Mouse (Mus musculus) naive thymus-derived CD4-positive, alpha-beta T cell, adult 2 months (primary cell): ENCODE measurements around the gene Limd1.

Source experiments
- DNase-seq: peaks from one replicate; pipeline ENCODE4 v3.0.0-alpha.2; 2011; ENCODE audit warnings: low read depth

The Limd1 gene

DNA sequence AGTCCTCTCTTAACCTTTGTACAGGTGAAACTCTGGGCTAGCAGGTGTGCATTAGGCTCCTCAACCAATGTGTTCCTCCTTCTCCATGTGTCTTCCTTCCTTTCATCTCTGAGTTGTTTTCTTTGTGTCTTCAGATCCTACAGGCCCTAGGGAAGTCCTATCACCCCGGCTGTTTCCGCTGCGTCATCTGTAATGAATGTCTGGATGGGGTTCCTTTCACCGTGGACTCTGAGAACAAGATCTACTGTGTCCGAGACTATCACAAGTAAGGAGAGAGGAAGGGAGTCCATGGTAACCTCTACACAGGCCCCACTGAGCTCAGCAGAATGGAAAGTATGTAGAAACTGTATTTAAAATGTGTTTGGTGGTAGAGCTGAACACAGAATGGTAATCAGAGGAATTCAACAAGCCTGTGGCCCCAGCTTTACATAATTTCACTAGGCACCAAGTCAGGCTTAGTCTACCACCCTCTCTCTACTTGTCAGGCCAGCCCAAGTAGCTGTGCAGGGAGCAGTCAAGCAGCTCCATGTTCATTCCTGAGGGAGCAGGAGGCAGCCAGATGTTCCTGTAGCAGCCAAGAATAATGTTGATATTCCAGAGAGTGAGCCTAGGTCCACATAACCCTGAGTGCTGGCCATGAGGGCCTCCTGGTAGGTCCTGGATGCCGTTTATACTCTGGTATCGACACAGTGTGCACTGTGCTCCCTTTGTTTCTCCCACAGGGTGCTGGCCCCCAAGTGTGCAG, 38.3 kb downstream of the Limd1 start:
- DNase-seq: no peak

DNA sequence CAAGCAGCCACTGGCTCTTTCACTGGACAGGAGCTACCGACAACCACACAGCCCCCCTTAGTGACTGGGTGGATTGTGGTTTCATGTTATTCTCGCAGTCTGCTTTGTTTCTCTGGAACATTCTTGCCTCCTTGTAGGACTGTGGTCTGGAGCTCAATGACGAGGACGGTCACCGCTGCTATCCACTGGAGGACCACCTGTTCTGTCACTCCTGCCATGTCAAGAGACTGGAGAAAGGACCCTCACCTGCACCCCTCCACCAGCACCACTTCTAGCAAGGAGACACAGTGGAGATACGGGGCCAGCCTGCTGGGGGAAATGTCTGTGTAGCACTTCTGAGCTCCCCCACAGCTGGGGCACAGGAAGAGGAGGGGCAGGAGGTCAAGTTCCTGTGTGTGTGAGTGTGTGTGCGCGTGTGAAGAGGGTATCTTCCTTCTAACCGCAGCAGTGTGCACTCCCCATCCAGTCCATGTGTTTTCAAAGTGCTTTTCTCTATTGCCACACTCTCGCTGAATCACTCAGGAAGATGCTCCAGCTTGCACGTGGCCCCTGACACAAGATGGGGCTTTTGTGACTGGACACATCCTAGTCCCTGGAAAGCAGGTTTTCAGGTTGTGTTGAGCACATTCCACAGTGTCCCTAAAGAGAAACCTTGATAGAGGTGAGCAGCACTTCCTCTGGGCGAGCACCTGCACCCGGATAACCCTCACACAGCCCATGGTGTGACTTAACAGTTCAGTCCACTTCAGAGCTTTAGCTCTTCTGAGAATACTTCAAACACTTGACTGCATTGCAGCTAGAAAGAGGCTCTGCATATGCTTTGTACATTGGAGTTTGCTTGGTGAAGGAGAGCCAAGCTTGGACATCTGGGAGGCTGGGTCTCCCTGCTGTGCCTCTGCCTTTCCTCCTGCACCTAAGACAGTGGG, 40.7 kb downstream of the Limd1 start:
- DNase-seq: peak; percentile 68

DNA sequence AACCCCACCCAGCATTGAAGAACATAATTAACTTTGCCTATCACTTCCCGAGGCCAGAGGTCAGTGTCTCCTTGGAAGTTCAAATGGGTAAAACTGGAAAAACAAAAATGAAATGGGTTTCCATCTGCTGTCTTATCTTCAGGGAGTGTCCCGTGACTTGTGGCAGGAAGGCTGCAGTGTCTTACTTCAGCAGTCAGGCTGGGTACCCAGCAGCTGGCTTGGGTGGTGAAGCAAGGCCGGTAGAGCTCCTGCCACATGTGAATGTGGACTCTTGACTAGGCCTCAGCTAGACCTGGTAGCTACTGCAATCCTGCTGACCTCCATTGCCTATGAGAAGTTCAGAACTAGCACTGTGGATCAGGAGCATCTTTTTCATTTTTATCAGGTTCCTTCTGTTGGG, 42.2 kb downstream of the Limd1 start:
- DNase-seq: no peak

DNA sequence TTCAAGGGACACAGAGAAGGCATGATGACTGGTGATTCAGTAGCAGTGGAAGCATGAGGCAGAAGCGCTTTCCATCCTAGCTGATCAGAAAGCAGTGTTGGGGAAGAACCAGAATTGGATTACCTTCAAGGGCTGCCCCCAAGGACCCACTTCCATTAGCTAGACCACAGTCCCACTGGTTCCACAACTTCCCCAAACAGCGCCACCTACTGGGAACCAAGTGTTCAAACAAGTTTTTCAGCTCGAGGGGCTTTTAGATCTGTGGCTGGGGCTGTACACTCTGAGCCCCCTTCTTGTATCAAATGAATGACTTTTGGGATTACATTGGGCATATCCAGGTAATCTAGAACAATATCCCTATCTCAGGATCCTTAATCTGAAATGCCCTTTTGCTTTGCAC, 45.2 kb downstream of the Limd1 start:
- peak; percentile 78 for DNase-seq

DNA sequence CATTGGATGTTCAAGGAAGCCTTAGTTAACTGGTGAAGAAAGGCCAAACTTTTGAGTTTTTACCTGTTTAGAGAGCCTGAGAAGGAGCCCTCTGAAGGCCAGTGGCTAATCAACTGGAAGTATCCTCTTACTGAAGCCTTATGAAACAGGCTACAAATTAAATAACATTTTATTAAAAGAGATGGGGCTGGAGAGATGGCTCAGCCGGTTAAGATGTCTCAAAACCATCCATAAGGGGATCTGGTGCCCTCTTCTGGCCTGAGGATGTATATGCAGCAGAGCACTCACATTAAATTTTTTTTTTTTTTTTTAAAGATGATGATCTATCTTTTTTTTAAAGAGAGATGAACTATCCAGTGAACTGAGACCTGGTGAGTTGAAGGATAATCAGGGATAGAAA, 46.6 kb downstream of the Limd1 start:
- DNase-seq: peak; percentile 90

DNA sequence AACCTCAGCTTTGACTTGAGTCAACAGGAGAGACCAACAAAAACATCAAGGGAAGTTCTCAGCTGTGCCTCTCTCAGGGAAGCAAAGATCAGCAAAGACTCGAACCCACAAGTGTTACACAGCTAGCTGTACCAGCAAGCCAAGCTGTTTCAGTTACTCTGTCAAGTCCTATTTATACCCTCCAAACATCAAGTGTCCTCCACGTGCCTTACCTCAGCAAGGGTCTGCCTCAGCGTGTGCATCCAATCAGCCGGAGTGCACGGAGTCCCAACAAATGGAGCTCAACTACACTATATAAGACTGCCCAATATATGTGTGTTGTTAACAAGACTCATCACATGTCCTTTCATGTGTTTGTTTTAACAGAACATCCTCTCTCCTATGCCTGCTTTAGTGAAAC, 48.0 kb downstream of the Limd1 start:
- DNase-seq: peak; percentile 34

DNA sequence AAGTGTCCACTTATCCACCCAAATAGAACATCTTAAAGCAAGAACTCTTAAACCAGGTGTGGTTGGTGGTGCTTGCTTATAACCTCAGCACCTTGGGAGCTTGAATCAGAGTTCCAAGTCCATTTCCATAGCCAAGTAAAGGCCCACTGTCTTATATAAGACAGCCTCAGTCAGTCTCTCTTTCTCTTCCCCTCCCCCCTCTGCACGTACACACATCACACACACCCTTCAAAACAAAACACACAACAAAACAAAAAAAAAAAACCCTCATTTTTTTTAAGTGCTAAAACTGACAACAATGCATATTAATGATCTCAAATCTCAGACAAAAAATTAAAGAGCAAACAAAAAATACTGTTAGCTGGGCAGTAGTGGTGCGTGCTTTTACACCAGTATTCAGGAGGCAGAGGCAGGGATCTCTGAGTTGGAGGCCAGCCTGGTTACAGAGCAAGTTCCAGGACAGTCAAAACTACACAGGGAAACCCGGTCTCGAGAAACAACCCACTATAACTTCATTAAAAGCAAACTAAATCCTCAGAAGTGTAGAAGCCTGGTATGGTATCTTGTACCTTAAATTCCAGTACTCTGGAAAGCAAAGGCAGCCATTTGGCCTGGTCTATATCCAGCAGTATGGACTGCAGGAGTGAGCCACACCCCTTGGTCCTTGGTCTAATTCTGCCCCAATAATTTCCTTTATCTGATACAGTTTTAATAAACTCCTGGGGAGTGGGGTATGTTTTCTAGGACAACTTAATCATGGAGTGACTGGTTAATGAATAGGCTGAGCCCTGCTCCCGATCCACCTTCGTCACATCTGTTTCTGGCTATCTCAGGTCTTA, 49.8 kb downstream of the Limd1 start:
- no peak for DNase-seq

DNA sequence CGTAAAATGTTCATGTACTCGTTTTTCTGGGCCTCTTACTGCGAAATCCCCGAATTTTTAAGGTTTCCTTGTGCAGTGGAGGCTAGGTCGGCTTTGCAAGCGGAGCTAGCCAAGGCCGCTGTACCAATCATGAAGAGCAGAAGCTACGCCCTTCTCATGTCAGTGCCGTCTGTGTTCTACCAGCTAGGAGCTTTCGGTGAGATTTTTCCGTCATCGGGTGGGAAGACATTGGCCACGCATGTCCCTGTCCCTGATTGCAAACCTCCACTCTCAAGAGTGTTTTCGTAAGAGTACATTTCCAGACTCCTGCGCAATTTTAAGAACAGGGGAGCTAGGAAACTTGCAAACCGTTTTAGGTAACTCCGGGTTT, 50.4 kb downstream of the Limd1 start:
- DNase-seq: no peak

DNA sequence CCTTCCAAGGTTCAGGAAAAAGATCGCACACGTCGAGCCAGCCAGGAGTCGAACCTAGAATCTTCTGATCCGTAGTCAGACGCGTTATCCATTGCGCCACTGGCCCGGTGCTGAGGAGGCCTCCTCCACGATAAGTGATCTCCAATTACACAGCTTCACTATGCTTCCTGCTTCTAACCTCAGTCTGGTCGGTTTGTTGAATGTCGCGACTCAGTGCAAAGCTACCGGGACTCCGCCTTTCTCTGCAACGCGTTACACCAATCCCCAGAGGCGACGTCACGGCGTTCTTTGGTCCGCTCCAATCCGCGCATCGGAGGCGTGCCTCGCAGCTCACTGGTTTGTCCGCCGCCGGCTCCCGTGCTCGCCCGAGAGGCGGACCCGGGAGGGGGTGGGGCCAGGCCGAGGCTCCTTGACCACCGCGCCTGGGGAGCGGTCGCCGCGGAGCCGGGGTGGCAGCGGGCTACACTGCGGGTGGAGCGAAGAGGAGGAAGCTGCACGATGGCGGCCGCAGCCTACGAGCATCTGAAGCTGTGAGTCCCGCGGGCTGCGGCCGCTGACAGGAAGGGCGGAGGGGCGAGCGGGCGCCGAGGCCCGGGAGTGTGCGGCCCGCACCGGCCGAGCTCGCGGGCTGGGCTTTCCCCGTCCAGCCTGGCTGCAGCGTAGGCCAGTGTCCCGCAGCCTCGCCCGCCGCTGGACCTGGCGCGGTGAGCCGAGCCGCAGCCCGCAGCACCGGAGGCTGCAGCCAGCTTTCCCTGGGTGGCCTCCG, 51.1 kb downstream of the Limd1 start, which contains the start of gene Sacm1l:
Gene Sacm1l, plus strand, starts transcription at position 368 of the 766 bp plus-strand sequence.
- peak; percentile 99 for DNase-seq

DNA sequence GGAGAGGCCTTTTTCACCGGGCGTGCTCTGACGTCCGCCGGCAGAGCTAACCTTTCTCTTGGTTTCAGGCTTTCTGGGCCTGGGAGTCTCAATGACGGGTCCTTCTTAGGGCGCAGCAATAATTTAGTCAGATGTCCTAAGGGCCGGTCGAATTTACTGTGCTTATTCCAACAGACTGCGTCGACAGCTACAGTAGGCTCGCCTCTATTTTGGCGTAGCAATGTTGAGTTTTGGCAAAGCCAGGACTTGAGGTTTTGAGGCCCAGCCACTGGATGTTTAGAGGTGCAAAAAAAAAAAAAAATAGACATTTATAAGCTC, 51.6 kb downstream of the Limd1 start:
- DNase-seq: no peak

DNA sequence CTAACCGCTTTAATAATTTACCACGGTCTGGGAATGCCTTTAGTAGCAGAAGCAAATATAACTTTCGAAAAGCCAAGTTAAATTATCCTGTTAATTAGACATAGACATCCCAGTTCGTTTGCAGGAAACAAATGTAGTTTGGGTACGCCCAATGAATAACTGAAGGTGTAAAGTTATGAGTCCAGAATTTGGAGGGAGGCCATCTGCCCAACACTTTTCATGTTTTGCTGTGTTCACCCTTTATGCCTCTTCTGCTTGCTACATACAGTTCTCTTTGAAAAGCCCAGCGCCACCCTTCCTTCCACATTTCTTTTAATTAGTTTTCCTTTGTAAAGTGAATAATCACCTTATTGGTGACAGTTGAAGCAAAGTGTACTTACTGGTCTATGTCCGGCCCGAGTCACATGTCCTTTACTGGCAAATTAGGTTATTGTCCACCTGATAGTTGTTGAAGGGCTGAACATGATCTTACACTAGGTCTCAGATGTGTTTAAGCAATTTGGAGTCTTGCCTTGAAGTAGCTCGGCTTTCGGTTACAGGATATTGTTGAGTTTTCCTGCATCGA, 52.1 kb downstream of the Limd1 start:
- peak; percentile 26 for DNase-seq

DNA sequence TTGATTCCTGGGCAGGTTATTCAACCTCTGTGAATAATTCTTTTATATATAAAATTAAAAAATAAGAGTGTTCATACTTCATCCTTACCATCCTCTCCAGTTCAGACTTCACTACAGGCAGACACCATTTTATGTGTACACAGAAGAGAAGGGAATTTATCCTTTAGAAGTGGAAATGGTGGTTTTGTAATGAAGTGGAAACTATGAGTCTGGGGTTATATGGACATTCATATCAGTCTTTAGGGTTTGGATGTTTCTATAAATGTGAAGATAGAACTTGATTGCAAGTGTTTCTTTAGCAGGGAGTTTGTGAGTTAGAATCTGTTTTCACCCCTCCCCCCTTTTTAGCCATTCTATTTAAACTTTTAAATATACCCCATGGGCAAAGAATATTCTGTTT, 52.7 kb downstream of the Limd1 start:
- no peak for DNase-seq

DNA sequence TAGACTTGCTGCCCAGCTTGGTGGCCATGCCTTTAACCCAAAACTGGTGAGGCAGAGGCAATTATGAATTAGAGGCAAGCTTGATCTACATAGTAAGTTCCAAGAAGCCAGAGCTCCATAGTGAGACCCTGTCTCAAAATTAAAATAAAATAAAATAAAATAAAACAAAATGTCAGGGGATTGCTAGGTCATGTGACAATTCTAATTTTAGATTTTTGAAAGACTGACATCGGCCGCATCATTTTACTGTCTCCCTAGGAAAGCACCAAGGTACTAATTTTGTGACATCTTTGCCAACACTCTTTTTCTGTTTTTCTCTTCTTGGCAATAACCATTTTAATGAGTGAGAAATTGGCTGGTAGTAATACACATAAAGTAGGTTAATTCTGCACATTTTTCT, 58.1 kb downstream of the Limd1 start:
- no peak for DNase-seq

DNA sequence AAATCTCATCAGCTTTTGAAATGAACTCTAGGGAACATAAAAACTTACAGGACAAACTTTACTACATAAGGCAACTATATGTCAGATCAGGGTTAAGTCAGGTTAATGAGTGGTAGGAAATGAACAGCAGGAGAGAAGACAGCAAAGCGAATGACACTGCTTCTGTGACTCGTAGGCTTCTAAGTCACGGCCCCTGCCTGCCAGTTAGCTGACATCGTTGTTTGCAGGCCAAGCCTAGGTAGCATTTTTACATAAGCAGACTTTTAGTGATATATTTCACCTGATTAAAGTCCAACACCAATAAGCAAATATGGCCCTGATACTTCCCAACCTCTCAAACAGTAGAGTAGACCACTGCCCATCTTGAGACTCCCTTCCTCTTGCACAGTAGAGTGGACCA, 59.7 kb downstream of the Limd1 start:
- DNase-seq: no peak

DNA sequence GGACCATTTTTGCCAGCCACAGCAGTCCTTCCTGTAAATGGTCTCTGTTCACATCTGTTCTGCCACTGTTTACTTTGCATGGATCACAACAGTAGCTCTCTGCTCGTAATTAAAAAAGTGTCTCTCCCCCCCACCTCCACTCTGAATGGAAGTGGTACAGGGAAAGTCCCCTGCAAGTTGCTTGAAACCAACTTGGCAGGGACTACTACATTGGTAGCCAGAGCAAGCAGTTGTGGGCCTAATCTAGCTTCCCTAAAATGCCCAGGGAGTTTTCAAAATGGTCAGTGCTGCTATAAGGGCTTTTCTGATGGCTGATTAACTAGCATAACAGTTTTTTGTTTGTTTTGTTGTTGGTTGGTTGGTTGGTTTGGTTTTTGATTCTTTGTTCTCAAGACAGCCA, 60.6 kb downstream of the Limd1 start:
- no peak for DNase-seq

DNA sequence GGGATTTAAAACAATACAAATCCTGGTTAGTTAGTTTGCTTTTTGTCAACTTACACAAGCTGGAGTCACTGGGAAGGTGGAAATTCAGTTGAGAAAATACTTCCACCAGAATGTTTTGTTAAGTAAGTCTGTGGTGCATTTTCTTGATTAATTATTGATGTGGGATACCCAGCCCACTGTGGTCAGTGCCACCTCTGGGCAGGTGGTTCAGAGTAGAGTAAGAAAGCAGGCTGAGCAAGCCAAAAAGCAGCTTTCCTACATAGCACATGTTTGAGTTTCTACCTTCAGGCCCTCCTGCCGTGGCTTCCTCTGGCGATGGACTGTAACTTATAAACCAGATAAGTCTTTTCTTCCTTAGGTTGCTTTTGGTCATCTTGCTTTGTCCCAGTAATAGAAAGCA, 61.3 kb downstream of the Limd1 start:
- no peak for DNase-seq

DNA sequence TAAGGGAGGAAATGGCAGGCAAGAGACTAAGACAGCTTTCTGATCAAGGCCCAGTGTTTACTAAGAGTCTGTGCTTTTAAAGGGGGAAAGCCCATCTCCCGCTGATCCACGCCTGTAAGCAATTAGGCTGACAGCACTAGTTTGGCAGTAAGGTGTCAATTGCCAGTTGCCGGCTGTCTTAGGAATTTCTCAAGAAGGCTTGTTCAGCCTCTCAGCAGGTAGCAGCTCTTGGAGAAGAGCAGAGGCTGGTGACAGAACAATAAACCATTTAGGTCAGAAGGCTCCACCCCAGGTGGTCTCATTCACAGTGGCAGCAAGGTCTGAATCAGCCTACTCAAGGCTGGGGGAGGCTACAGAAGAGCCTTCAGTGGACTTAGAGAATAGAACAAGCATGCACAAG, 76.1 kb downstream of the Limd1 start:
- no peak for DNase-seq
